Mouse (Mus musculus): Measurements from ENCODE around the gene Bcl2l12. TPM values are rescaled to one million over a fixed set of nuclear protein-coding genes. Genes with fewer than 3 reads are reported as not detected.

Bcl2l12 gene
- polyA plus RNA-seq, 1 experiment = 16.0 TPM

DNA sequence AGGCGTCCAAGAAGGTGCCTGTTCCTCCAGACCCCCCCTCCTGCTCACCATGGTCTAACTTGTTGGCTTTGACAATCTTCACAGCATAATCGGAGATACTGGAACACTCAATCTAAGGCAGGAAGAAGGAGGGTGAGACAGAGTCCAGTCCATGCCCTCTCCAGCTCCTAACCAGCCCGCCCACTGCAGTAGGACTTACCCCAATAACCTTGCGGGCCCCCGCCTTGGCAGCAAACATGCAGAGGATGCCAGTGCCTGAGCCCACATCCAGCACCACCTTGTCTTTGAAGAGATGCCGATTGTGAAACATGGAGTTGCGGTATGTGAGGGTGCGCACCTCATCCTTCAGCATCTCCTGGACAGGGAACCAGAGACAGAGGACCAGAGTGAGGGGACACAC, 17.0 kb downstream of the Bcl2l12 start:
- TF ChIP-seq CTCF (IDR thresholded peaks at IDR 0.05; ENCODE audit: low read depth, low read length) (no peak), POLR2A (IDR thresholded peaks at IDR 0.05; ENCODE audit: borderline replicate concordance, low read depth, low read length) (no peak)
- H3K4me3 ChIP-seq (ENCODE audit: insufficient read depth, low read length) = no peak overlapping the region
- no peak overlapping the region for H3K27ac ChIP-seq (ENCODE audit: insufficient read depth, low read depth, low read length)
- H3K4me1 ChIP-seq (ENCODE audit: control insufficient read depth, insufficient read depth, low read length) = peaks cover 6% of the 10 kb centered on the region; the same call in 1 of the 2 replicates

DNA sequence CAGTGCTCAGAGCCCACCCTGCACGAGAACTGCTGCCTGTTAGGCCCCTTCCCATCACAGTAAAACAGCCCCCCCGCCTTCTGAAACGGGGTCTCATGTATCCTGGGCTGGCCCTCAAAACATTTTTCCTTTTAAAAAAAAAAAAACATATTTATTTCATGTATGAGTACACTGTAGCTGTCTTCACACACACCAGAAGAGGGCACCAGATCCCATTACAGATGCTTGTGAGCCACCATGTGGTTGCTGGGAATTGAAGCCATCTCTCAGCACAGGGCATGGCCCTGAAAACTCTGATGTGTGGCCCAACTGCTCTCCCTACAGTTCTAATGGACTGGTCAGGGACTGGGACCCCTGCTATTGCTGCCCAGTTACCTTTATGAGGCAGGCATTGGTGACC, 20.2 kb downstream of the Bcl2l12 start:
- Histone ChIP-seq H3K4me1 (ENCODE audit: control insufficient read depth, insufficient read depth, low read length) (no peaks in the 10 kb centered on the region), H3K27ac (ENCODE audit: insufficient read depth, low read depth, low read length) (no peak overlapping the region), H3K4me3 (ENCODE audit: insufficient read depth, low read length) (no peak overlapping the region)
- TF ChIP-seq CTCF (IDR thresholded peaks at IDR 0.05; ENCODE audit: low read depth, low read length) = no peak
- TF ChIP-seq POLR2A (IDR thresholded peaks at IDR 0.05; ENCODE audit: borderline replicate concordance, low read depth, low read length) = no peak

DNA sequence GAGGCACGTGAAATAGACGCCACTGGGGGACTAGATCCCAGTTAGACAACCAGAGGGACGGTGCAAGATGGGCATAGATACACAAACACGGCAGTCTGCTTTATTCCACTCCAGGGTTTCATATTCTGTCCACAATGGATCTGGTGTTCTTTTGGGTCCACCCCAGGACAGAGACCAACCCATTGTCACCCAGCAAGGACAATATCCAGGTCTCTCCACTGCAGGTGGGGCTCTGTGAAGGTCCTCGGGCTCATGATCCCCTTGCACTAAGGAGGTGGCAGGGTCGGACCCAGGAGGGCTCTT, 23.4 kb downstream of the Bcl2l12 start:
- Histone ChIP-seq H3K27ac (ENCODE audit: insufficient read depth, low read depth, low read length) (no peak overlapping the region), H3K4me1 (ENCODE audit: control insufficient read depth, insufficient read depth, low read length) (no peaks in the 10 kb centered on the region), H3K4me3 (ENCODE audit: insufficient read depth, low read length) (no peak overlapping the region)
- TF ChIP-seq CTCF (IDR thresholded peaks at IDR 0.05; ENCODE audit: low read depth, low read length) = no peak

DNA sequence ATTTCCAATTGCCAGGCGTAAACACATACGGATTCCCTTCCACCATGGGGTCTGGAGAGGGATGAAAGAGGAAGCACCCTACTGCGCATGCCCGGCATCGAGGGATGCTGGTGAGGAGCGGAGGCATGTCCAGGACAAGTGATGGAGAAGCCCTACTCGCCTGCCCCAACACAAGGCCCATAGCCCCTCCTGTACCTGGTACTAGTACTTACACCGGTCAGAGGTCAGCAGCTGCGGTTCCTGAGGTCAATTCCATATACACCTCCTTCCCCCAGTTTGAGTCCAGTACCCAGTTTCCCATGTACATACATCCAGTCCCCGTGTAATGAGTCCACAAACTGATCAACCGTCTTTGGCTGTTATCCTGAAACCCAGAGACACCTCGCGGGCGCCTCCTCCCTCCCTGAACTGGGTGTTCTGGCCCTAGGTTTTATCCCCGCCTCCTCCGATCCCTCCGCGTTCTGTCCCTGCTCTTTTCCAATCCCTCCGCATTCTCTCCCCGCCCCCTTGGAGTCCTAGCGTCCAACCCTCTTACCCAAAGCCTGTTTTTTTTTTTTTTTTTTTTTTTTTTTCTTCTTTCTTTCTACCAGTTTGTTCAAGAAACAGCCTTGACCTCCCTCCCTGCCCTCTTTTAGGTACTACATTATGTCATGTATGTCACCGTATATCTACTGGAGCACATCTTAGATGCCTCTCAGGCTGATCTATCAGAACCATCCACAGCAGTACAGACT, 24.0 kb downstream of the Bcl2l12 start, which contains the start of gene Cpt1c:
Gene Cpt1c (minus strand): TSS at position 469 of the 734 bp plus-strand sequence.
- no peak for TF ChIP-seq POLR2A (IDR thresholded peaks at IDR 0.05; ENCODE audit: borderline replicate concordance, low read depth, low read length)
- no peak for TF ChIP-seq CTCF (IDR thresholded peaks at IDR 0.05; ENCODE audit: low read depth, low read length)
- Histone ChIP-seq H3K27ac (ENCODE audit: insufficient read depth, low read depth, low read length) (no peak within 1 kb of the TSS), H3K4me1 (ENCODE audit: control insufficient read depth, insufficient read depth, low read length) (no peaks in the 10 kb centered on the region), H3K4me3 (ENCODE audit: insufficient read depth, low read length) (no peak within 1 kb of the TSS)

DNA sequence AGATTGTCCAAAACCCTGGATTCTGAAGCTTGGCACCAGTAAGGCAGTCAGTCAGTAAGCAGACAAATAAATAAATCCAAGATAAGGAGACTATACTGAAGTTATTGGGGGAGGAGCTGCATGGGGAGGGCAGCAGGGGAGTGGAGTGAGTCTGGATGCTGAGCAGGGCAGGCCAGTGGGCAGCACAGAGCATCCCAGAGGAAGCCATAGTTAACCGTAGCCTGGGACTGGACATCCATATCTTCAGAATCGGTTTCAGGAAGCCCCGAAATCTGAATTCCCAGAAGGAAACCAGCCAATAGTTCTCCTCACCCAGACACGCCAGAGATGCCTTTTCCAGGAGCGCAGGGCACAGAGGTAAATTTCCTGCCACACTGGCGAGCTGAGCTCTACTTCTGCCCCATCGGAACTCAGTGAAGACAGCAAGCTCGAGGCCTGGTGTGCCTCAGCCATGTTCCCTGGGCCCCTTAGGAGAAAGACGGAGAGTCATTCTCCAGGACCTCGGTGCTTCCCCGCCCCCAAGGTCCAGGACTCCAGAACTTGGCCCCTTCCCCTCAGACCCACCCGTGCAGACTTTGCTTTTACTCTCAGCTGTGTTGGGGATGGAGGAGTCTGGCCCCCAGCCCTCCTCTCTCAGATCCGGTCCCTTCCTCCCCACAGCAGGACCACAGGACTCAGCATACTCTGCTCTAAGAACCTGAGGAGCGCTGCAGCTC, 24.9 kb downstream of the Bcl2l12 start:
- no peak overlapping the region for H3K27ac ChIP-seq (ENCODE audit: insufficient read depth, low read depth, low read length)
- H3K4me3 ChIP-seq (ENCODE audit: insufficient read depth, low read length) = no peak overlapping the region
- TF ChIP-seq POLR2A (IDR thresholded peaks at IDR 0.05; ENCODE audit: borderline replicate concordance, low read depth, low read length) (no peak), CTCF (IDR thresholded peaks at IDR 0.05; ENCODE audit: low read depth, low read length) (no peak)

DNA sequence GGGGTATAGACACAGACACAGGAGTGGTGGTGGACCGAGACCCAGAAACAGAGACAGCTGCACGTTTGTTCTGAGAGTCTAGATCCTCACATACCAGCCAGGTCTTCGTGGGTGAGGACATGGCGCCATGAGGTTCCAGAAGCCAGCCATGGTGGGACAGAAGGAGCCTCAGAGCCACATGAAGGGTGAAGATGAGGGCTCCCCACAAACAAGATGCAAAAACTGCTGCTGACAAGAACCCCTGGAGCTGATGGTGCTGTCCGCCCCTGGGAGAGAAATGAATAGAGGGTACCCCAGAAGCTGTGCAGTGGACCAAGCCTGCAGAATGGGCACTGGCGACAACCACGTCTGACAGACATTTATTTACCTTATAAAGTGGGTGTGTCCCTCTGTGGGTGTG, 27.4 kb downstream of the Bcl2l12 start:
- H3K27ac ChIP-seq (ENCODE audit: insufficient read depth, low read depth, low read length) = no peak overlapping the region
- H3K4me1 ChIP-seq (ENCODE audit: control insufficient read depth, insufficient read depth, low read length) = no peaks in the 10 kb centered on the region
- TF ChIP-seq POLR2A (IDR thresholded peaks at IDR 0.05; ENCODE audit: borderline replicate concordance, low read depth, low read length) = no peak
- no peak for TF ChIP-seq CTCF (IDR thresholded peaks at IDR 0.05; ENCODE audit: low read depth, low read length)
- H3K4me3 ChIP-seq (ENCODE audit: insufficient read depth, low read length) = no peak overlapping the region

More for the DNA sequence above, 24.9 kb downstream of the Bcl2l12 start:
- H3K4me1 ChIP-seq (ENCODE audit: control insufficient read depth, insufficient read depth, low read length) = no peaks in the 10 kb centered on the region

GRCm38 (mm10) chr7:44970231-44970691, 28.3 kb downstream of the Bcl2l12 start:
- H3K27ac ChIP-seq (ENCODE audit: insufficient read depth, low read depth, low read length) = no peak overlapping the region
- TF ChIP-seq POLR2A (IDR thresholded peaks at IDR 0.05; ENCODE audit: borderline replicate concordance, low read depth, low read length) = no peak
- TF ChIP-seq CTCF (IDR thresholded peaks at IDR 0.05; ENCODE audit: low read depth, low read length) = no peak

DNA sequence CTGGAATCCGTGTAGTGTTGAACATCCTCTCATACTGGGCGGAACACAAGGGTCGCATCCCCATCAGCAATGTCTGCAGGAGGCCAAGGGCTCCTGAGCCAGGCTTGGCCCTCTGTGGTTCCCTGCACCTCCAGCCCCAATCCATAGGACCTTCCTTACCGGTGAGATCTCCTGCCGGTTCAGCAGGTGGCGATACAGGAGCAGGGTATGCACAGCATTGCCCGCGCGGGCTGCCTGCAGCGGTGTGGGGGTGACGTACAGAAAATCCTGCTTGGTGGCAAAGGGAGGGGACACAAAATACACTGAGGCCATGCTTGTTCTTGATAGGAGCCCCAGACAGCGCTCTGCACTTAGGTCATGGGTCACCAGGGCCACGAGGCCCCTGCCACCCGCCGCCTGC, 31.9 kb downstream of the Bcl2l12 start:
- no peak for TF ChIP-seq POLR2A (IDR thresholded peaks at IDR 0.05; ENCODE audit: borderline replicate concordance, low read depth, low read length)
- TF ChIP-seq CTCF (IDR thresholded peaks at IDR 0.05; ENCODE audit: low read depth, low read length) = no peak
- no peak overlapping the region for H3K27ac ChIP-seq (ENCODE audit: insufficient read depth, low read depth, low read length)
- no peak overlapping the region for H3K4me3 ChIP-seq (ENCODE audit: insufficient read depth, low read length)
- H3K4me1 ChIP-seq (ENCODE audit: control insufficient read depth, insufficient read depth, low read length) = peaks cover 8% of the 10 kb centered on the region

More at GRCm38 (mm10) chr7:44970231-44970691, 28.3 kb downstream of the Bcl2l12 start:
- Histone ChIP-seq H3K4me1 (ENCODE audit: control insufficient read depth, insufficient read depth, low read length) (no peaks in the 10 kb centered on the region), H3K4me3 (ENCODE audit: insufficient read depth, low read length) (peak overlapping the region; percentile 46)

GRCm38 (mm10) chr7:44965975-44966374, 32.5 kb downstream of the Bcl2l12 start:
- H3K4me3 ChIP-seq (ENCODE audit: insufficient read depth, low read length) = no peak overlapping the region
- TF ChIP-seq POLR2A (IDR thresholded peaks at IDR 0.05; ENCODE audit: borderline replicate concordance, low read depth, low read length) (no peak), CTCF (IDR thresholded peaks at IDR 0.05; ENCODE audit: low read depth, low read length) (no peak)
- H3K27ac ChIP-seq (ENCODE audit: insufficient read depth, low read depth, low read length) = no peak overlapping the region
- H3K4me1 ChIP-seq (ENCODE audit: control insufficient read depth, insufficient read depth, low read length) = peaks cover 12% of the 10 kb centered on the region

DNA sequence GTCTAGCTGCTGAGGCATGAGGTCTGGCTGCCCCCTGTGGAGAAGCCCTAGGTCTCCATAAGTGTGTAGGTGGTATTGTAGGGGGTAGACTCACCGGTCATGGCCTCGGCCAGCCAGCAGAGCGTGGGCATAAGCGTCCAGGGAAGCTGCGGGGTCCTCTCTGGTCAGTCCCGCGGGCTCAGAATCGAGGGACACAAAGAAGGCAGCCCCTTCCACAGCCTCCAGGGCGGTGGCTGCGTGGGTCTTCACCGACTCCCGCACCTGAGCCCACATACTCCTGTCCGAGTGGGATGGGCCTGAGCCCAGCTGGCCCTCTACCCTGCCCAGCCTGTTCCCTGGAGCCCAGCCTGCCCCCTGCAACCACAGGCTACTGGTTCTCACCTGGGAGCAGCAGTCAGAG, 33.5 kb downstream of the Bcl2l12 start:
- no peak overlapping the region for H3K4me3 ChIP-seq (ENCODE audit: insufficient read depth, low read length)
- H3K4me1 ChIP-seq (ENCODE audit: control insufficient read depth, insufficient read depth, low read length) = peaks cover 14% of the 10 kb centered on the region
- H3K27ac ChIP-seq (ENCODE audit: insufficient read depth, low read depth, low read length) = no peak overlapping the region
- TF ChIP-seq POLR2A (IDR thresholded peaks at IDR 0.05; ENCODE audit: borderline replicate concordance, low read depth, low read length) (no peak), CTCF (IDR thresholded peaks at IDR 0.05; ENCODE audit: low read depth, low read length) (no peak)

Data from bone marrow macrophage, adult 2 months (primary cell).